Mouse (Mus musculus): ENCODE measurements around the gene Spen.
A peak's percentile ranks its signal among the peaks of the same experiment; 100 is the strongest.

Spen gene

DNA sequence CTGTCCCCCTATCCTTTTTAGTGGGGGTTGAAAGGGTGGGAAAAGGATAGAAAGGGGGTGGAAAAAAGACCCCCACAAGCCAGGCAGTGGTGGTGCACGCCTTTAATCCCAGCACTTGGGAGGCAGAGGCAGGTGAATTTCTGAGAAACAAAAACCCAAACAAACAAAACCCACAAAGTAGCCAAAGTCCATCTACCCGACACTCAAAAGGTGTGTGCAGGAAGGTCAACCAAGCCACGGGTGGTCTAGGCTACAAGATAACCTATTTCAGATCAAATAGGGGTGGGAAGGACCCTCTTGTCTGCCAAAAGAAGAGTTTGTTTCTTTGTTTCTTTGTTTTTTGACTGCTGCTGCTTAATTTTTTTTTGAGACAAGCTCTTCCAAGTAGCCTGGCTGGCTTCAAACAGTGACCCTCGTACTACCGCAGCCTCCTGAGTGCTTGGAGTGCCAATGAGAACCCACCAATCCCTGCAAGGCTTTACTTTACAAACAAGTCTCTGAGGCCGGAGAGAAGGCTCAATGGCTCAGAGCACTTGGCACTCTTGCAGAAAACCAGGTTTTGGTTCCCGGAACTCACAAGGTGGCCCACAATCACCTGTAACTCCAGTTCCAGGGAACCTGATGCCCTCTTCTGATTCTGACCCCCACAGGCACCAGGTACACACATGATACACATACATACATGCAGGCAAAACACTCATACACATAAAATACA, 11.3 kb downstream of the Spen start:
- no peak for DNase-seq

DNA sequence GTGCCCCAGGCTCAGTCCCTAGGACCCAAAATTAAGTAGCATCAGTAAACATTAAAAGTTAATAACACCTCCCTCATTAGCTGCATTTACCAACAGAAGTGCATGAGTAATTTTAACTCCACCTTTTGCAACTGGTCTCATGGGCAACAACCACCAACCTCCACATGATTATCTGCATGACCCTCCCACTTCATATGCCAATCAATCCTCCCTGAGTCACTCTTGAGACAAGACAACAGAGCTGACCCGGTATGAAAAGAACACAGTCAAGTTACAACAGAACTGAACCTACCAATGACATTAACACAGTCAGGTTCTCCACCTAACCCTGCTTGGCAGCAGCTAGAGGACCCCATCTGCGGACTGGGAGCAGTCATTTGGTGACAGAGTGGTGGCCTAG, 12.5 kb downstream of the Spen start:
- DNase-seq = no peak

DNA sequence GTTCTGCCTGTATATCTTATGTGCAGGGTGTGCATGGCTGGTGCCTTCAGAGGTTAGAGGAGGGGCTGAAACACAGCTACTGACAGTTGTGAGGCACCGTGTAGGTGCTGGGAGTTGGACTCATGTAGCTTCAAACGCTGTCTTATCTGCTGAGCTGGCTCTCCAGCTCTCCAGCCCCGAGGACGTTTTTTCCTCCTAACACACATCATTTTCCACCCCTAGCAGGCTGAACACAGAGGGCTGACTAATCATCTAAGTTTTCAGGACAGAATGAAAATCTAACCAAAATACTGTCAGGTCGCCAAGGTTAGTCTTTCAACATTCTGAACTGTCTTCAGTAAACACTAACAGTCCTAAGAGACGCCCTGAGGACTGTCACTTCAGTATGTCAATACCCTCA, 13.7 kb downstream of the Spen start:
- DNase-seq = no peak

DNA sequence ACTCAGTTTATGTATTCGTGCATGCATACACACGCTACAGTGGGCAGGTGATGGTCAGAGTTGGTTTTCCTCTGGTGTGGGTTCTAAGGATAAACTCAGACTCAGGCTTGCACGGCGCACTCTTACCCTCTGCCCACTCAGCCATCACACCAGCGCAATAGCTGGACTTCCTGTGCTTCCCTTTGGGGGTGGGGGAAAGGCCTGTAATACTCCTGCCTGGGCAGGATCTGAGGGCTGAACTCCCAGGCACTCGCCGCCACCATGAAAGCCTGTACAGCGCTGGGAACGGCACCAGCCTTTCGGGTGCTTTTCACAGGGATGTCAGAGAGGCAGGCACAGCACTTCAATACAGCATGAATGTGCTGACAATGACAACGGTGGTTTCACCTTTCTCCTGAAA, 15.3 kb downstream of the Spen start:
- DNase-seq = no peak

DNA sequence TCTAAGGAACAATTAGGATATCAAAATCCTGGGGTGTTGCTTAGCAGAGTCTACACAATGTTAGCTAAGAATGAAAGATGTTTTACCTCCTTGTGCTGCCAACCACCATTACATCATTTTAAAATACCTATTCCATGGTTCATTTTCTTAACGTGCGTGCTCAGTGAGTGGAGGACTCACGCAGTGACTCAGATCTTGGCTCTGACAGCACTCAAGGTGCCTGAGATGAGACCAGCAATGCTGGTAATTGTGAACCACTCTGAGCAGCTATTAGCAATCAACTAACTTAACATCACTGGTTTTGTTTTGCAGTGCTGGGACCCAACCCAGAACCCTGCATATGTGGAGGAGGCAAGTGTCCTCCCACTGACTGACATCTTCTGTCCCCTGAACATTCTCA, 20.0 kb downstream of the Spen start:
- no peak for DNase-seq

DNA sequence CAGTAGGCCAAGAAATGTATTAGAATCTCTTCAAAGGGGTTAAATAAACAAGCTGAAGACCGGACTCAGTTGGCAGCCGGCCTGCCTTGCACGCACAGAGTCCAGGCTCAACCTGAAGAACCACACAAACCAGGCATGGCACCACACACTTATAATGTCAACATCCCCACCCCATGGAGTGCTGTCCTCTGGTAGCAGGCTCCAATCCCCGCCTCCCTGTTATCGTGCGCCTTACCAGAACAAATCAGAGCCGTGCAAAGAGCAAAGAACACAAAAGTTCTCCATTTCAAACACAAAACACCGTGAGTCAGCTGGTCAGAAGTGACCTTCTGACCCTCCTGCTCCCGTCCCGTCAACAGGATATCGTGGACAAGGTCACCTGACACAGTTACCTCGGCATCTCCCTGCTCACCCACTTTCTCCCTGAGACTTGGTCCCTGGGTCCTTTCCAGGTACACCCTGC, 24.2 kb downstream of the Spen start:
- peak; percentile 85 to 91 for DNase-seq

DNA sequence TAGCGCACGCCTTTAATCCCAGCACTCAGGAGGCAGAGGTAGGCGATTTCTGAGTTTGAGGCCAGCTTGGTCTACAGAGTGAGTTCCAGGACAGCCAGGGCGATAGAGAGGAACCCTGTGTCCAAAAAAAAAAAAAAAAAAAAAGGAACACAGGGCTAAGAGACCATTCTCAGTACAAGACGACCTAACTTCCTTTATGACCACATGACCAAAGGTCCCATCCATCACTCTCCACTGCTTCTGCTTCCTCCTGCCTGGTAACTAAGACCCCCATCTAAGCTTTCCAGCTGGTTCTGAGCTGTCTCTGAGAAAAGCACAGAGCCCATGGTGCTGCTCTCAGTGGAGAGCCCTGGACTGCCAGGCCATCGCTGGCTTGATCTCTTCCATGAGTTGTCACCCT, 26.3 kb downstream of the Spen start:
- DNase-seq = no peak

DNA sequence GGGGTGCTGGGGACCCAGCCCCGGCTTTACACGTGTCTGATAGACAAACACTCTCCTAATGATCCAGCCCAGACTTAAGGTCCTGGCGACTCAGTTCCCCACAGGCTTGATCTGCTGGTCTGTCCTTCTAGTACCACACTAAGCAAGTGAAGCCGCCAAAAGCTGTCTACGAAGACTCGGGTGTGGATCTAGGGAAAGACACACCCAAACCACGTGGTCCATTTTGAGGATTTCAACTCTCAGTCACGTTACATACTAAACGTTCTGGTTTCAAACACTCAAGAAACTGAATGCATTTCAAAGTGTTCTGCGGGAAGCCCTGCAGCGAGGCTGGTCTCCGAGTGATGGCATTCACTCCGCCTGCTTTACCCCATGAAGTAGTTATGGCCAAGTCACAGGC, 27.9 kb downstream of the Spen start:
- DNase-seq = peak; percentile 51 to 64

DNA sequence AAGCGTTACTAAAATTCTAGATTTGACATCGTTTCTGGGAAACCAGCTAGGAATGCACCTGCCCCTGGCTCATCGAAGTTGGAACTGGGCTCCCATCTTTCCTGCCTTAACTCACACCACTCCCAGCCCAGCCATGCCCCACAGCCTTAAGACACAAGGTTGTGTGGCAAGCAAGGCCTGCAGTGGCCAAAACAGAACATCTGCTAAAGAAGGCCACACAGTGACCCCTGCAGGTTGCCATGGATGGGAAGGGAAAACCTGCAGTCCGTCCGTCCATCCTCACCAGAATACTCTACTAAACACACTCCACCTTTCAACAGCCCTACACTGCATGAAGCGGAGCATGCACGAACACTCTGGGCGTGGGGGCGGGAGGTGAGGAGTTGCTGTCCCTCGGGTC, 31.5 kb downstream of the Spen start:
- DNase-seq = peak; percentile 56 to 65

DNA sequence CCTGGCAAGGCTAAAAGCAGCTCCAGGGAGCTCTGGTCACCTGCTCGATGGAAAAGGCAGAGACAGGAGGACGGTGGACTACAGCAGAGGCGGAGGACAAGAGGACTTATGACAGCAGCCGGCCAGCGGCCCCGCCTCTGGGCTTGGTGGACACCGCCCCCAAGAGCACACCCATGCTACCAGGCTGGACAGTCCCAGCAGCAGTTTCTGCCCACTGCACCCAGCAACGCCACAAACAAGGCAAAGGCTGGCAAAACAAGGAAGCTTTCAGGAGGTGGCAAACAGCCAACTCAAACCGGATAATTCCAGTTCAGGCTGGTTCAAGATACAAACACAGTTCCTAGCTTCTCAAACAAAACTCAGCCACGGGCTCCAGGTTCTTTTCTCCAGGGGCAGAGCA, 32.0 kb downstream of the Spen start:
- peak; percentile 94 to 95 for DNase-seq

DNA sequence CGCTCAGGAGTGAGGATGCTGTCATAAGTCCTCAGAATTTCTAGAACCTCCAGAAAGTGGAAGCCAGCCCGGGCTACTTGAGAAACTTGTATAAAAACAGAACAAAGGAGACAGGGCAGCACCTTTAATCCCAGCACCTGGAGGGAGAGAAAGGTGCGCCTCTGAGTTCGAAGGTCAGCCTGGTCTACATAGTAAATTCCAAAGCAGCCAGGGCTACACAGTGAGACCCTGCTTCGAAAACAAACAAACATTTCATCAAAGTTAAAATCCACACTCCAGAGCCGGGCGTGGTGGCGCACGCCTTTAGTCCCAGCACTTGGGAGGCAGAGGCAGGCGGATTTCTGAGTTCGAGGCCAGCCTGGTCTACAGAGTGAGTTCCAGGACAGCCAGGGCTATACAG, 32.6 kb downstream of the Spen start:
- DNase-seq = no peak

DNA sequence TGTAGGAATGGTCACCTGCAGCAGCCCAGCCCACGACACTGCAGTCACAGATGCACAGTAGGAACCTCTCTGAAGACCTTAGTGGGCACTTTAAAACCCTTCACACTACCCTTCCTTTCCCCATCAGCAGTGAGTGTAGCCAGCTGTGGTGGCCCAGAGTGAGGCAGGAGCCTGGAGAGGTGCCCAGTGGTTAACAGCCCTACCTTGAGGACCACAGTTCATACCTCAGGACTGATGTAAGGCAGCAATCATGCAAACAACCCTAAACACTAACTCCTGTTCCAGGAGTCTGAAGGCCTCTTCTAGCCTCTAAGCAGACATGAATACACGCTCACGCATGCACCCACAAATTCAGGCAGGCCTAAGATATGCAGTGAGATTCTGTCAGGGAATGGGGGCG, 33.9 kb downstream of the Spen start:
- DNase-seq = peak; percentile 54 to 67

DNA sequence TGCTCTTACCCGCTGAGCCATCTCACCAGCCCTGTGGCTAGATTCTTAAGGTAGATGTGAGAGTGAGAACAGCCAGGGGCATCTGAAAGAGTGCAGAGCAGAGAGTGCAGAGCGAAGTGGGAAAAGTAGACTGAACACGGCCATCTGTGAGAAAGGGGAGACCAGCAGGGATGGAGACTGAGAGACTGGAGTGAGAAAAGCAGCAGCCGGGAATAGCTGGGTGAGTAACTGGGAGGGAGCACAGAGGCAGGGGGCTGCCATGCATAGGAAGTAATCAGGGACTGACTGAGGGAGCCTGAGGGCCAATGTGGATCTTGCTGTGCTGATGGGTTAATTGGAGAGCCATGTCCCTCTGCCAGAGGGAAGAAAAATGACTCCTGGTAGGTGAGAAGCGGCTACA, 35.7 kb downstream of the Spen start:
- DNase-seq = no peak

DNA sequence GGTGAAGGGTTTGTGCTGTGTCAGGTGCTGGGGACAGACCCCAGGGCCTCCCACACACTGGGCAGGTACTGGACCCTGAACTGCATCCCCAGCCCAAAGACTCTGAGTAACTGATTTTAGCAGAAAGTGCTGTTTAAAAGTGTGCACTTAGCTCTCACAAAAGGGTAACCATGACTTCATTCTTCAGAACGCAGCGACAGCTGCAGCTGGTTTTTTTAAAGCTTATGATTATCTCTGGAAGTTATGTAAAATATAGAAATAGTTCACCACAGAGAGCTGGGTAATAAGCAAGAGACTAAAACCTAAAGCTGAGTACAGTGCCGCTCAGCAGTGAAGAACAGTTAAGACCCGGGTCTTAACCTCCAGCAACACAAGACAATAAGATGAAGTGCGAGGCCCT, 37.3 kb downstream of the Spen start:
- no peak for DNase-seq

DNA sequence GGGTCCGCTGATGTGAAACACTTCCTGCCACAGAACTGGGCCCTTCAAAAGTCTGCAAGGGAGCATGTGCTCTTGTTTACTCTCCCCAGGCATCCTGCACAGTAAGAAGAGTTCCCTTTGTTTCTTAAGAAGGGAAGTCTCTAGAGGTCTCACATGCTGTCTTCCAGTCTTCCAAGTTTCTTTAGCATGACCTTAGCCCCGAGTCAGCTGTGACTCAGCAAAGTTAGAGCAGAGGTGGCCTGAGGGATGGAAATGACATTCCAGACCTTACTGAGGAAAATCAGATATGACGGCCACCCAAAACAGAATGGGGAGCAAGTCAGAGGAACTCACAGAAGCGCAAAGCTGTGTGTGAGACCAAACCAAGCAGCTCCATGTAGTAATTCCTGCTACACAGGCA, 37.8 kb downstream of the Spen start:
- peak in 1 of 2 experiments; percentile 28 for DNase-seq

DNA sequence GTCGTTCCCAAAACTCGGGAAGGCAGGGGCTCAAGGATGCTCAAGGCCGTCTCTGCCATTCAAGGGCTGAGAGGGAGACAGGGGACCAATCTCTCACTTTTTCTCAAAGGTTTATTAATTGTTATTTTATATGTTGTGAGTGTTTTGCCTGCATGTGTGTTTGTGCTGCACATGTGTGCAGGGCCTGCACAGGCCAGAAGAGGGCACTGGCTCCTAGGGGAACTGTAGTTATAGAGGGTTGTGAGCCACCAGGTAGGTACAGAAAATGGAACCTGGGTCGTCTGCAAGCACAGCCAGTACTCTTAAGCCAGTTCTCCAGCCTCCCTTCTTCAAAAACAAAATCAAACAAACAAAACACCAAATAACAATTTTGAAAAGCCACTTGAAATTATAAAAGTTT, 49.7 kb downstream of the Spen start:
- DNase-seq = no peak

DNA sequence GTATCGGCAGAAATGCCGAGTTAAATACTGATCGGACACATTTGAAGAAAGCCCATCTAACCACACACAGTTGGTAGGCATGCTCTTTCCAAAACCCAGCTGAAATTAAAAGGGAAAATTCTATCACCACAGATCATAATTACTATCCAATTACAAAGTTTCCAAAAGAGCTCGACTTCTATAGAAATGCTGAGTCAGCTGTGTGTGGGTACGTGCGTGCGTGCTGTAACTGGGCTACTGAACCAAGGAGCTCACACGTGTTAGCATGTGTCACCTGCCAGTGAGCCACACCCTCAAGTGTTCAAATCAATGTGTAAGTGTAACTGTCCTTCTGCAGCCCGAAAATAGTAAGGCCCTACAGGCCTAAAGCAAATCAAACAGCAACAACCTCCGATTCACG, 50.8 kb downstream of the Spen start:
- DNase-seq = no peak

DNA sequence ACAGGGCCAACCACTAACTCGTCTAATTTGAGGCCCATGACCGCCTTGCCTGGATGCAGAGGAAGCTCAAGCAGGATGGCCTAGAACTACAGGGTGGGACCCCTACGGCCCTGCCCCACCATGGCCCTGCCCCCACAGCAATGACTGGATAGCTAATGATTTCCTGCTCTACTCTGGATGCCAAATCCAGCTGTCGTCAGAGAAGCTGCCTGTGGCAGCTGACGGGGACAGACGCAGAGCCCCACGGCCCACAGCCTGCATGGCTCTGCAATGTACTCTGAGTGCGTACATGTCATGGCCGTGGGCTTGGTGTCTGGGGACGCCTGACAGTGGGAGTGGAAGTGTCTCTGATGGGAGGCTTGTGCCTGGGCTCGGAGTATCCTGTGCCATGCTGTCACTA, 54.3 kb downstream of the Spen start:
- no peak for DNase-seq

DNA sequence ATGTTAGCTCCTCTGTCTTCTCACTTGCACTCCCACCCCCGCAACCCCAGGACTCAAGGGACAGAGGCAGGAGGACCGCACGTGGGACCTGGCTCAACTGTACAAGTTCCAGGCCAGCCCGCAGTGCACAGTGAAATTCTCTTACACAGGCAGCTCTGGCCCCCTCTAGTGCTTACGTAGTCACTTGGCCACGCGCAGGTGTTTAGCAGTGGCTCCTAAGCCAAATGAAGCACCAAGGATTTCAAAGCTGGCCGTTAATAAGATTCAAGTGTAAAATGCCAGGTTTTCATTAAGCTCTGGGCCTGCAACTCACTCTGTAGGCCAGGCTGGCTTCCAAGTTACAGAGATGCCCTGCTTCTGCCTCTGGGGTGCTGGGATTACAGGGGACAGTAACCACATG, 59.0 kb downstream of the Spen start:
- DNase-seq = no peak

DNA sequence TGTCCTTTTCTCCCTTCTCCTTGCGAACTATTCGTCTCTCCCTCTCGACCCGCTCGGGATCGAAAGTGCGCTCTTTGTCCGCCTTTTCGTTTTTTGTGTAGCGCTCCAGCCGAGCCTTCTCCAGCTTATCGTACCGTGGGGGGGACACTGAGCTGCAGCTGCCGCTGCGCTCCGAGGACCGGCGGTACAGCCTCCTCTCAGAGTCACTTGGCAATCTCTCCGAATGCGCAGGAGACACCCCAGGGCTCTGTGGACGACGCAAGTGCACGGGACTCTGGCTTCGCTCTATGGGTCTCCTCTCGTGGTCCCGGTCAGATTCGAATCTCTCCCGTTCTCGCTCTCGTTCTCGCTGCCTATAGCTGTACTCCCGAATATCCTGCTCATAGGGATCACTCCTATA, 59.6 kb downstream of the Spen start:
- DNase-seq = no peak

DNA sequence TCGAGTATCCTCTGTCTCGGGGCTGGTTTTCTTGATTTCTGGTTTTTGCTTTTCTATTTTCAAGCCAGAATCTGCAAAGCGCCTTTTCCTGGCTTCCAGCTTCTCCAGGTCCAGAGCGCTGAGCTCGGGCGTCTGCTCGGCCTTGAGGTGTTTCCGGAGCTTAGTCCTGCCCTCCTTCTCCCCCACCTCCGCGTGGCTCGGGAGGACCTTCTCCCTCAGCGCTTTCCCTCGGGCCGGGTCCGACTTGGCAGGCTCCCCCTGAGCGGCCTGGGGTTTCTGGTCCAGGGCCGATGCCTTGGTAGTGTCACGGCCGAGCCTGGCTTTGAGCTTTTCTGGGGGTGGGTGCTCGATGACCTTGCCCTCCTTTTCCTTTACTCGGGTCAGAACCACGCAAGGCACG, 60.2 kb downstream of the Spen start:
- no peak for DNase-seq

DNA sequence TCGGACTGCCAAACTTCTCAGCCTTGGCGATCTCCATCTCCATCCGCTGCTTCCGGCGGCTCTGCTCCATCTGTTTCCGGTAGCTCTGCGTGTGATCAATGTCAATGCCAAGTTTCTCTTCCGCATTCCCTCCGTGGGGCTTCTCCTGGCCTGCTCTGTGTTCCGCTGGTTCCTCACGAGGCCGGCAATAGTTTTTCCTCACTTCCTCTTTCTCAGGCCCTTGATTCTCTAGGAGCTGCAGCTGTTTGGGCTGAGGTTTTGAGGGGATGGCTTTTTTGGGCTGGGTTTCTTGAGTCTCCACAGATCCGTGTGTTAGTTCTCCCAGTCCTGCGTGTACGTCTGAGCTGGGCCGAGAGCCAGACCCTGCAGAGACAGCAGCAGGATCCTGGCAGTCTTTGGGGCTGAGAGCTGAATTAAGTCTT, 60.7 kb downstream of the Spen start:
- DNase-seq = peak; percentile 56 to 71

DNA sequence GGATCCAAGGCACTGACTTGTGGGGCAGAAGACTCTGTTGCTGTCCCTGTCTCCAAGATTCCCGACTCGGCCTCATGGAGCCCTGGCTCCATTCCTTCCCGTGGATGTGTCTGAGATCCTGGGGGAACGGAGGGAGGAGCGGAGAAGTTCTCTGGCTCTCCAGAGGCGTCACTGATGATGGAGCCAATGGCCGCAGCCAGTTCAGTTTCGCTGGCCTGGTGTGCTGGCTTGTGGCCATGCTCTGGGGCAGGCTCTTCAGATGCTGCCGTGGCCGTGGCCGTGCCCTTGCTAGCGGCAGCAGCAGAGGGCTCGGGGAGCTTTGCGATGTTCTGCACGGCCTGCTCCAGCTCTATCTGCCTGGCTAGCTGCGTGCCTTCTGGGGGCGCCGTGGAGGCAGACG, 64.0 kb downstream of the Spen start:
- DNase-seq = no peak

DNA sequence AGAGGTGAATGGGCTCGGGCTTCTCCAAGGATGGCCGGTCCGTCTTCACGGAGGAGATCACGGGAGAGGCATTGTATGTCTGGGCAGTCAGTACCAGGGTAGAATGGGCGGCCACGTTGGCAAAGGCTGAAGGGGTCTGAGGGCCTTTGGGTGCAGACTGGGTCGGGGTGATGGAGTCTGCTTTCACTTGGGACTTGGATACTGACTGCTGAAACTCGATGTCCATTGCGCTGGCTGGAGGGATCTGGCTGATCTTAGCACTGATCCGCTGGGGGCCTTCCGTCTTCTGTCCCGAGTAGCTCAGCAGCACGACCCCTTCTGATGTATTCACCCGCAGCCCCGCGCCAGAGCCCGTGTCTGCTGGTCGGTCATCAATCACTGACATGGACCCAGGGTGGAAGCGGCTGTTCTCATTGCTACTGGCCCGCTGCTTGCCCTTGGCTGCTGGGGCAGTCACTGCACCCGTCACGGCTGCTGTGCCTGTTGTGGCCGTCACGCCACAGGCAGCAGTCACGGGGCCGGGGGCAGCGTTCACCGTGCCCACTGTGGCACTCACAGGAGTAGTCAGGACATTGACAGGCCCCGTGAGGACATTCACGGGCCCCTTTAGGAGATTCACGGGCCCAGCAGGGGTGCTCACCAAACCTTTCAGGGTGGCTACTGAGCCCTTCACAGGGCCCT, 65.6 kb downstream of the Spen start:
- DNase-seq = no peak

DNA sequence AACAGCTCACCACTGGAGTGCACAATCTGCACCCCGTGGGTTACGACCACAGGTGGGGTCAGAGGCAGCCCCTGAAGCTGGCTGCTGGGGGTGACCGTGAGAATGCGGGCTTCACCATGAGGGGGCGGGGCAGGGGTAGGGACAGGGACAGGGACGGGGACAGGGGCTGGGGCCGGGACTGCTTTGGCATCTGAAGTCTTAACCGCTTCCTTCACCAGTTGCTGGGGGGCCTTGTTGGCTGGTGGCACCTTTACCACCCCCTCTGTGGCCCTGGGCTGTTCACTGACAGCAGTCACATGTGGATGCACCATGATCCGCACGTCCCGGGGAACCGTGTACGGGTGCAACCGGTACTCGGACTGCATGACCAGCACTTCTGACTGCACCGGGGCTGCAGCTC, 66.9 kb downstream of the Spen start:
- DNase-seq = no peak
